Mouse (Mus musculus): ENCODE measurements around the gene Bad. TPM values are rescaled to one million over a fixed set of nuclear protein-coding genes. Genes with fewer than 3 reads are reported as not detected.

Gene Bad
- polyA plus RNA-seq, 1 experiment, result 197 TPM

DNA sequence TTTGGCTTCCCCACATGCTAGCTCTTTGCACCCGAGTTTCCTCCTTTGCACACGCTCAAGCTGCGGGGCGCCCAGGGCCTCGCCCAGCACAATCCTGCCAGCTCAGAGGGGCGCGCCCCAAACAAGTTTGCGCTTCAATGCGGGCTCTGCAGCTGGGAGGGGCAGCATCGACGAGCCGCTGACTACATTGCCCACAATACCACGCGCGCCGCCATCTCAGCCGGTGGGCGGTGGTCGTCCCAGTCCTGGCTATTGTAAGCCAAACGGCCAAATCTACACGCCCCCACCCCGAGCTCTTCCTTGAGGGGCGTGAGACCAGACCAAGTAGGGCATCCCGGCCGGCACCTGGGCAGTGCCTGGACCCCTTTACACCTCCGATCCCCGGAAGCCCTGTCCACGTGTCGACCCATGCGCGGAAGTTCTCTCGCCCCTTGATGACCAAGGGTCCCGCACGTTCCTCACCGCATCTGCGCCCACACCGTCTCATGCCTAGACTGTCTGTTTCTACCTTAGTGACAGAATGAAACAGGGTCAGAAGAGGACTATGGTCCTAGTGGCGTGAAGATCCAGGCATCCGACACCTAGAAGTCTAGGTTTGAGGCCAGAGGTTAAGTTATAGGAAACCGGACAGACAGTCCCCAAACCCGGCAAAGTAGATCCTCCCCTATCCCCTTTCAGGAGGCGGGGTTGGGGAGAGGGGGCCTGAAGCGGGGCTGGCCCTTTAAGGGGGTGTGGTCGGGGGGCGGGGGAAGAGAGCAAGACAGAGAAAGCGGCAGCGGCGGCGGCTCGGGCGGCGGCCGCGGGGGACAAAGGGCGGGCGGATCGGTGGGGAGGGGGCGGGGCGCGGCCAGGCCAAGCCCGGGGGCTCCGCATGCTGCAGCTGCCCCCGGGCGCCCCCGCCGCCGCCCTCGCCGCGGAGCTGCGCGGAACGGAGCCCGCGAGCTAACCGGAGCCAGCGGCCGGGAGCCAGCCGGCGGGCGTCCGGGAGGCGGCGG, 32.8 kb downstream of the Bad start, which contains the start of gene Ppp1r14b:
Gene Ppp1r14b, plus strand, starts transcription at position 758 of the 995 bp plus-strand sequence.
- no peaks in the 10 kb centered on the region for H3K27me3 ChIP-seq (replicated peaks)

DNA sequence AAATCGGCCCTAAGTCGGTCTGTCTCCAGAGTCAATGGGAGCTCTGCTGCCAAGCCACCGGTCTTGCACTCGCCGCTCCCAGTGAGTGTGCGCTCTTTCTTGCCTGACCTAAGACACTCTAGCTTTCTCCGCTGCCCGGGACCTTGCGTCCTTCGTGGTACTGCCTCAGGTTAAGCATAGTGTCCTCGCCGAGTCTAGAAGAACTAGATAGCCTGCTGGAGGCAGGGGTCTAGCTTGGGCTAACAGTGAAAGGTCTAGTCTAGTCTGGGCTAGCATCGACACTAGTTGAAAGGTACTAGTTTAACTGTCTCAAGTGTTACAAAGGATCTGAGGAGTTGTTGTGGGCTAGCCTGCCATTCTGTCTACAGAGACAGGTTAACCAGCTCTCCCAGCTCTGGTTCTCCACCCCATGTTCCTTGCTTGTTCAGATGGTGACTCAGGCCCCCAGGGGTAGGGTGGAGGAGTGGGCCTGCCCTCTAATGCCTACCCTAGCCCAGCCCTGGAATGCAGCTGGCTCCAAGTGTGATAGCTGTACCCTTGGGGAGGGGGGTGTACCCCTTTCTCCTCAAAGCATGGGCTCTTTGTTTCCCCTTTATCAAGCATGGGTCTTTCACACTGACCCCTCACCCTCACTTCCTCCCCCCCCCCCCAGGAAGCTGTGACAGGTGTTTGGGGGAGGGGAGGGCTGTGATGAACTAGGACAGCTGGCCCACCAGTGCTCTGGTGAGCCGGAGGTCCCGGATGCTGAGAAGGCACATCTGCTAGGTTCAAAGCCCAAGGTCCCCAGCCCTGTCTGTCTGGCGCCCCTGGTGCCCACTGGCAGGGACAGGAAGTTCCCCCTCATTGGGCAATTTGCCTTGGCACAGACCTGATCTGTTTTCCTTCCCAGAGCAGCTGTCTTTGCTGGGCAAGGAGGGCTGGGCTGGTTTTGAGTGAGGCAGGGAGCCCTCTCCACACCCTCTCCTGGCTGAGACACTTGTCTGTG, 34.2 kb downstream of the Bad start, which contains the start of gene Plcb3:
Gene Plcb3, minus strand, starts transcription at position 934 of the 985 bp plus-strand sequence.
- peak within 1 kb of the TSS; percentile 97 for H3K4me3 ChIP-seq (replicated peaks)
- H3K4me1 ChIP-seq, result peaks cover 78% of the 10 kb centered on the region
- H3K9me3 ChIP-seq, result no peaks in the 10 kb centered on the region
- TF ChIP-seq GATA1 (IDR thresholded peaks at IDR 0.05; ENCODE audit: borderline replicate concordance, low read length) (no peak), FLI1 (IDR thresholded peaks at IDR 0.05; ENCODE audit: low read length) (no peak)
- no peaks in the 10 kb centered on the region for H3K27me3 ChIP-seq (replicated peaks)
- H3K36me3 ChIP-seq (replicated peaks; ENCODE audit: low read length), result peaks cover 21% of the 10 kb centered on the region

More for the DNA sequence above, 32.8 kb downstream of the Bad start, which contains the start of gene Ppp1r14b:
- H3K4me3 ChIP-seq (replicated peaks), result peak within 1 kb of the TSS; percentile 98
- H3K9me3 ChIP-seq, result no peaks in the 10 kb centered on the region
- no peak for TF ChIP-seq FLI1 (IDR thresholded peaks at IDR 0.05; ENCODE audit: low read length)
- peaks cover 21% of the 10 kb centered on the region for H3K36me3 ChIP-seq (replicated peaks; ENCODE audit: low read length)
- peaks cover 88% of the 10 kb centered on the region for H3K4me1 ChIP-seq

DNA sequence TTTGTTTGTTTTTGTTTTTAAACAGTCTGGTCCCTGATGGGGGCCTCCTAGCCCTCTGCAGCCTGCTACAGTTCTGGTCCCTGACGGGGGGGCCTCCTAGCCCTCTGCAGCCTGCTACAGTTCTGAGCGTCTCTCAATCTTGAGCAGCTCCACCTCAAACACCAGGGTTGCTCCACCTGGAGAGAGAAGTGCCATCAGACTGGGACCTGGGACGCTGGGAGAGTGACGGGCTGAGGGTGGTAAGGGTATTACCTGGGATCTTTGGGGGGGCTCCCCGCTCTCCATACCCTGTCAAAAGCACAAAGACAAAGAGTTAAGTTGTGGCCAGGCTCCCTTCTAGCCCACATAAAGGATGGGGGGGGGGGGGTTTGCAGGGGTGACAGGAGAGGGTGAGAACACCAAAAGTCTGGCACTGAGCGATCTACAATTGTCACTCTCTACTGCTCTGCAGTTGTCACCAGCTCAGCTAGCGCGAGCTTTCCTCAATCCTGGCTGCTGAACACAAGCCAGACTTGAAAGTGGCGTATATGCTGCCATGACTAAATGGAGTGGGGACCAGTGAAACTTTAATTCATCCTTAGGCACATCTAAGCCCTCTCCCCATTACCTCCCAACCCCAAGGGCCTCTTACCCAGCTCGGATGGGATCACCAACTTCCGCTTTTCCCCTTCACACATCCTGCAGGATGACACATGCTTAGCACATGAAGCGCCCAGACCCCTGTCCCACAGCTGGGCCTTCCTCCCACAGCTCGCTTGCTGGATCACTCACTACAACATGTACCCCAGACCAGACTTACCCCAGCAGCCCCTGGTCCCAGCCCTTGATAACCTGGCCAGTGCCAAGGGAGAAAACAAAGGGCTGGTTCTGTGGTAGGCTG, 36.3 kb downstream of the Bad start:
- TF ChIP-seq FLI1 (IDR thresholded peaks at IDR 0.05; ENCODE audit: low read length), result no peak
- TF ChIP-seq GATA1 (IDR thresholded peaks at IDR 0.05; ENCODE audit: borderline replicate concordance, low read length), result no peak
- Histone ChIP-seq H3K4me1 (peaks cover 76% of the 10 kb centered on the region), H3K27me3 (replicated peaks) (no peaks in the 10 kb centered on the region), H3K36me3 (replicated peaks; ENCODE audit: low read length) (peaks cover 30% of the 10 kb centered on the region), H3K4me3 (replicated peaks) (peak overlapping the region; percentile 99), H3K9me3 (no peaks in the 10 kb centered on the region)

DNA sequence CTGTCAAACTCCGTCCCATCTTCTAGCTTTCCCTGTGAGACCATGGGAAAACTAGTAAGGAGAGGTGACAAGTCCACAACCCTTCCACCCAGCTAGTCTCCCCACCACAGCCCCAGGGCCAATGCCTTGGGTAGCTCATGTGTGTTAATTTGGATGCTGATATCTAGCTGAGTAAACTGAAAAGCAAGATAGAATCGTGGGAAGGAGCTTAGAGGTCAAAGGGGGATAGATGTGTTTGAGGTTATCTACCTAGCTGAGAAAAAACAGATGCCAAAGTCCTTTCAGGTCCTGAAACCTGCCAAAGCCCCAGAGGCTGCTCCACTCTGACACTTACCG, 36.9 kb downstream of the Bad start:
- peaks cover 71% of the 10 kb centered on the region for H3K4me1 ChIP-seq
- peaks cover 34% of the 10 kb centered on the region for H3K36me3 ChIP-seq (replicated peaks; ENCODE audit: low read length)
- H3K4me3 ChIP-seq (replicated peaks), result peak overlapping the region; percentile 99
- TF ChIP-seq GATA1 (IDR thresholded peaks at IDR 0.05; ENCODE audit: borderline replicate concordance, low read length) (no peak), FLI1 (IDR thresholded peaks at IDR 0.05; ENCODE audit: low read length) (no peak)
- H3K9me3 ChIP-seq, result no peaks in the 10 kb centered on the region
- H3K27me3 ChIP-seq (replicated peaks), result no peaks in the 10 kb centered on the region

DNA sequence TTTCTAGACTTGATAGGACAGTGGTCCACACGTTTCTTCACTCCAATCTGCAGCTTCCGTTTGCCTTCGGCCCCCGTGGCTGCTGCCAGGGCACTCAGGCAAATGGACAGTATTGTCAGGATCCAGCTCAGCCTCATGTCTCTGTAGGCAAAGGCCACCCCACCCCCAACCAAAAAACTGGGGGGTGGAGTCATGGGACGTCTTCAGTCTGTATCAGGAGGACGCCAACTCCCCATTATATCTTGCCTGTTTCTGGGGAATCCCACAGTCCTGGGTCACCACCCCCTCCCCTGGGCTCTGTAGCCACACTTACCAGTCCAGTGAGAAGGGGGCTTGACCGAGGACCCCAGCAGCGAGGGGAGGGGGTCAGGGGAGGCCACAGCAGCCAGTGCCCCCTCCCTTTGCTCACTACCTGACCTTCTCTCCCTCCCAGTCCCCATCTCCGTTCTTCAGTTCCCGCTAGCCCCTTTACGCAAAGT, 37.4 kb downstream of the Bad start:
- Histone ChIP-seq H3K27me3 (replicated peaks) (no peaks in the 10 kb centered on the region), H3K9me3 (no peaks in the 10 kb centered on the region), H3K4me3 (replicated peaks) (peak overlapping the region; percentile 99), H3K36me3 (replicated peaks; ENCODE audit: low read length) (peaks cover 38% of the 10 kb centered on the region), H3K4me1 (peaks cover 66% of the 10 kb centered on the region)
- TF ChIP-seq GATA1 (IDR thresholded peaks at IDR 0.05; ENCODE audit: borderline replicate concordance, low read length), result no peak
- no peak for TF ChIP-seq FLI1 (IDR thresholded peaks at IDR 0.05; ENCODE audit: low read length)

DNA sequence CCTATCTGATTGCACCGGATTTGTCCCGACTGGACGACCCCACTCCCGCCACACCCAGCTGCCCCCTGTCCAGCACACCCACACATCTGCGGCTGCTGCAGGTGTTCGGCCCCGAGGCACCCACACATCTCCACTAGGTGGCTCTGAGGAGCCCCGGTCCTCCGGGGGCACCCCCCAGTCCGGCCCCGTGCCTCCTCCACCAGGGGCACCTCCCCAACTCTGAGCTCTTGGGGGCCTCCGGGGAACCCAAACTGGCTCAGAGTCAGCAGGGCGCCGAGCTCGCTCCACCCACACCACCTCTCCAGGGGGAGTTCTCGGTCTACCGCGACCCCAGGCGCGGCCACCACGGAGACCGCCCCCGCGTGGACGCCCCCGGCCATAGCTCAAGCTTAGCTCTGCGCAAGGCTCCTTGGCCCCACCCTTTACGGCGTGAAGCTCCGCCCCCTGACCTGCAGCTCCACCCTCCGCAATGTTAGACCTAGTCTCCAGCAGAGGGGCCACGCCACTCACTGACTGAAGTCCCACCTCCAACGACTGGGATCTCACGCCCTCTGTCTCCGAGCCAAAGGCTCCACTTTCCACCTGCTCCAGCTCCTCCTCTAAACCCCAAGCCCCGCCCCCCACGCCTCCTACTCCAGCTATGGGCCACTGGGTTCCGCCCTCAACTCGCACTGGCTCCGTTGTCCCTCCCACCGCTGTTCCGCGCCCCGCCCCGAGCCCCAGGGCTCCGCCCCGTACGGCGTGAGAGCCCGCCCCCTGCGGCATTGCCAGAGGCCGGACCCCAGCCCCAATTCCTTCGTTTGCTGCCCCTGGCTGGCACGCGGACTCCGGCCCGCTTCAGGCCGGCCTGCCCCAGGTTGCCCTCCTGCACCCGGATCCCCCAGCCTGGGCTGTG, 38.1 kb downstream of the Bad start:
- H3K4me3 ChIP-seq (replicated peaks), result peak overlapping the region; percentile 99
- TF ChIP-seq FLI1 (IDR thresholded peaks at IDR 0.05; ENCODE audit: low read length) (no peak), GATA1 (IDR thresholded peaks at IDR 0.05; ENCODE audit: borderline replicate concordance, low read length) (no peak)
- no peaks in the 10 kb centered on the region for H3K27me3 ChIP-seq (replicated peaks)
- H3K36me3 ChIP-seq (replicated peaks; ENCODE audit: low read length), result peaks cover 43% of the 10 kb centered on the region
- H3K9me3 ChIP-seq, result no peaks in the 10 kb centered on the region
- peaks cover 61% of the 10 kb centered on the region for H3K4me1 ChIP-seq

DNA sequence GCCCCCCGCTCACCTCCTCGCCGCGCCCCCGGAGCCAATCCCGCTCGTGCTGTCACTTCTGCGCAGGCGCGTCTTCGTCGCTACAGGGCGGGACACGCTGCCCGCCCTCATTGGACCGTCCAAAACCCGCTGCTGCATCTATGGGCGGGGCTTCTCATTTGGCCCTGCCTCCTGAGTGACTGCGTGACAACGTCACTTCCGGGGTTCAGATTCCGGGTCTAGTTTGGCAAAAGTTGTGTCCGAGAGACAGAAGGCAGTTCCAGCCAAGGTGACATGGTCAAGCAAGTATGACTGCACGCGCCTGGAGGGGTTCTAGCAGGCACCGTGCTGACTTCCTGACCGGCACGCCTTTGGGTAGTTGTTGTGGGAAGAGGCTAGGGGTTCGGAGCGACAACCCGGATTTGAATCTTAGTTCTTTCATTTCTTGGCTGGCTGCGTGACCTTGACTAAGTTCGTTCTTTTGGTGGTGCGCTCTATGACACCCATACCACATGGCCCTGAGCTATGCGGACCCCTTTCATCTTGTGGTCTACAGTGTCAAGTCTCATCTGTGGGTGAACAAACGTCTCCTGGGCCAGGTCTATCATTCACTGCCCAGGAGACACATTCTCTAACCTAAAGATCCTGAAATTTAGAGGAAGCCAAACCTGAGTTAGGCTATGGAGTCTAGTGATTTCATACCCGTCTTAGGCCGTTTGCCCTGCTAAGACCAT, 38.9 kb downstream of the Bad start, which contains the start of gene Fkbp2:
Gene Fkbp2, minus strand, starts transcription at position 121 of the 713 bp plus-strand sequence.
- no peaks in the 10 kb centered on the region for H3K27me3 ChIP-seq (replicated peaks)
- peaks cover 51% of the 10 kb centered on the region for H3K36me3 ChIP-seq (replicated peaks; ENCODE audit: low read length)
- H3K4me3 ChIP-seq (replicated peaks), result peak within 1 kb of the TSS; percentile 99
- H3K4me1 ChIP-seq, result peaks cover 67% of the 10 kb centered on the region
- H3K9me3 ChIP-seq, result no peaks in the 10 kb centered on the region
- TF ChIP-seq FLI1 (IDR thresholded peaks at IDR 0.05; ENCODE audit: low read length) (no peak; the same call in 1 of the 2 replicates), GATA1 (IDR thresholded peaks at IDR 0.05; ENCODE audit: borderline replicate concordance, low read length) (no peak)
